Mouse (Mus musculus) hindbrain, embryonic 11.5 days (tissue): ENCODE measurements around the gene Zfp691. TPM values are rescaled to one million over a fixed set of nuclear protein-coding genes. Genes with fewer than 3 reads are reported as not detected.
A peak's percentile ranks its signal among the peaks of the same experiment; 100 is the strongest.

Experiments
- ATAC-seq: fragments of 200-750 bp; cut with Nextera tagmentation; 2 replicates; pipeline ENCODE4 v1.8.0; 2017; ENCODE audit warnings: mild to moderate bottlenecking, moderate TSS enrichment, moderate library complexity; ENCODE audit not compliant: low FRiP score
- DNase-seq: peaks from one replicate; pipeline ENCODE4 v3.0.0-alpha.2; 2015; ENCODE audit warnings: low spot score
- H3K27ac ChIP-seq: fragments of 300-500 bp; sonication (generic); 2 replicates; pipeline ENCODE4 v1.5.1; 2014; ENCODE audit warnings: mild to moderate bottlenecking, low read depth, low read length
- H3K27me3 ChIP-seq: fragments of 300-500 bp; sonication (generic); 2 replicates; pipeline ENCODE4 v1.6.1; 2014; ENCODE audit warnings: mild to moderate bottlenecking, low read length, moderate library complexity, mixed read lengths; ENCODE audit not compliant: control insufficient read depth, insufficient read depth
- H3K36me3 ChIP-seq: fragments of 300-500 bp; sonication (generic); 2 replicates; pipeline ENCODE4 v1.6.1; 2014; ENCODE audit warnings: mild to moderate bottlenecking, low read length, moderate library complexity, mixed read lengths; ENCODE audit not compliant: control insufficient read depth, insufficient read depth
- H3K4me1 ChIP-seq: fragments of 300-500 bp; sonication (generic); replicated peaks from 2 replicates; pipeline ENCODE4 v1.6.1; 2014; ENCODE audit warnings: low read length, mixed read lengths; ENCODE audit not compliant: control insufficient read depth, insufficient read depth
- H3K4me2 ChIP-seq: fragments of 300-500 bp; sonication (generic); replicated peaks from 2 replicates; pipeline ENCODE4 v1.6.1; 2014; ENCODE audit warnings: mild to moderate bottlenecking, low read depth, low read length
- H3K4me3 ChIP-seq: fragments of 300-500 bp; sonication (generic); 2 replicates; pipeline ENCODE4 v1.5.1; 2014; ENCODE audit warnings: low read depth, low read length
- H3K9ac ChIP-seq: fragments of 300-500 bp; sonication (generic); 2 replicates; pipeline ENCODE4 v1.6.1; 2014; ENCODE audit warnings: low read depth, low read length
- H3K9me3 ChIP-seq: fragments of 300-500 bp; sonication (generic); 2 replicates; pipeline ENCODE4 v1.6.1; 2016; ENCODE audit warnings: low read length; ENCODE audit not compliant: control insufficient read depth
- WGBS: fragments of 180-500 bp; shearing (Covaris S2); extraction: QIAGEN DNeasy Blood & Tissue Kit; methylation state at CpG from one replicate; pipeline ENCODE4 v1.1.7; 2014; 5-methylcytosine and 5-hydroxymethylcytosine counted together
- polyA plus RNA-seq: library from polyadenylated mRNA; unstranded; fragments of >200 nt; fragmentation: Nextera tagmentation; extraction: Ambion mirVana; gene quantifications from 2 replicates; pipeline ENCODE4 v1.2.1, GENCODE M21; 2014

Gene Zfp691
- polyA plus RNA-seq, 1 experiment from 2014 or later = 8.3 TPM

DNA sequence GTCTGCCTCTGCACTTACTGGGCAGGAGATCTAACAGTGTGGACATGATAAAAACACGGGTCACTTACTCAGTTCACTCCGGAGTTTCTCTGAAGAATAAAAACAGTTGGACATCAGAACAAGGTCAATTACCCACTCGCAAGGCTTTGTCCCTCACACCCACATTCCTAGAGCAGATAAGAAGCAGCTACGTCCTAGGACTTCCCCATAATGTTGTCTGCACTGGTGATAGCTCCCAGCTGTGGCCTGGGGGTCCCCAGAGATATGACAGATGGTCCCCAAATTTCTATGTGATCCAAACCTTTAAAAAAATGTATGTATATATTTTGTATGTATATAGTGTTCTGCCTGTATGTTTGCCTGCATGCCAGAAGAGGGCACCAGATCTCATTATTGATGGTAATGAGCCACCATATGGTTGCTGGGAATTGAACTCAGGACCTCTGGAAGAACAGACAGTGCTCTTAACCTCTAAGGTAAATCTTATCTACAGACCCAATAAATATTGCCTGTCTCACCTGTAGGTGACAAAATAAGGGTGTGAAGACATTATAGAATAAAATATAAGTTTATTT is 6.2 kb upstream of the Zfp691 start:
- Histone ChIP-seq H3K4me2 (no peak overlapping the region), H3K4me1 (no peaks in the 10 kb centered on the region), H3K9me3 (no peaks in the 10 kb centered on the region), H3K4me3 (no peak overlapping the region), H3K27me3 (no peaks in the 10 kb centered on the region), H3K9ac (no peak overlapping the region), H3K27ac (no peak overlapping the region), H3K36me3 (0 out of 2 replicates have a peak, but pooled peaks cover 2% of the 10 kb centered on the region)
- 59% methylated on average over 4 of the region's 4 CpGs for WGBS
- DNase-seq (no peak), ATAC-seq (no peak)

DNA sequence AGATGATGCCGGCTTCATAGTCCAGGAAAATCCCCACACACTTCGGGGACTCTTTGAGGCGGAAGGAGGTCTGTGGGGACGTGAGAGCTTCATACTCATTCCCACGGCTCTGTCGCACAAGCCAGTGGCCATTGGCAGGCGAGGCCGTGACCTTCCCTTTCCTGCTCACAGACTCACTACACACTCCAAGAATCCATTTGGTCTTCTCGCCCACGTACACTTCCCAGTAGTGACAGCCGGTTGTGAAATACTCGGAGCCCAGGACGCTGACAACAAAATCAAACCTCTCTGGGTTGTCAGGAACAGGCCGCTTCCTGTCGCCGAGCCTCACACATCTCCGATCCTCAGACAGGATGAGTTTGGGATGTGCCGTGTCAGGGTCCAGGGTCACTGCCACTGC is 4.3 kb upstream of the Zfp691 start:
- H3K4me2 ChIP-seq = no peak overlapping the region
- H3K27ac ChIP-seq = no peak overlapping the region
- no peak overlapping the region for H3K9ac ChIP-seq
- ATAC-seq = no peak
- WGBS = 74% methylated on average over 18 of the region's 18 CpGs
- no peak for DNase-seq
- H3K36me3 ChIP-seq = 0 out of 2 replicates have a peak, but pooled peaks cover 2% of the 10 kb centered on the region
- no peaks in the 10 kb centered on the region for H3K4me1 ChIP-seq
- no peaks in the 10 kb centered on the region for H3K9me3 ChIP-seq
- H3K27me3 ChIP-seq = no peaks in the 10 kb centered on the region
- H3K4me3 ChIP-seq = no peak overlapping the region

DNA sequence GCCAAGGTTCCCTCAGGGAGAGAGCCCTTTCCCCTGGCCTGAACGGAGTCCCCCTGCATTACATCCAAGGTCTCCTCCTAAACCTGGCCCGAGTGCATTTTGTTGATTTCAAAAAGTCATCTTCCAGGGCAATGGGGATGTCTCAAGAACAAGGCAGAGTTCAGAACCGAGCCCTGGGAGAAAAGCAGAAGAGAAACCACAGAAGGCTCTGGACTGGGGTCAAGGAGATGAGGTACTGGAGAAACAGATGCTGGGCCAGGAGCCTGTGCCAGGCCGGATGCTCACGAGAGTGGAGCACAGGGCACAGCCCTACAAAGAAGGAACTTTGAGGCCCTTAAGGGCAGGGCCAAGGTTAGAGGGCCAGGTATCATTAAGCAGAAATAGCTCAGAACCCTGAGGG is 3.7 kb upstream of the Zfp691 start:
- Histone ChIP-seq H3K27ac (no peak overlapping the region), H3K4me1 (no peaks in the 10 kb centered on the region; the same call in 1 of the 2 replicates), H3K4me3 (no peak overlapping the region), H3K4me2 (no peak overlapping the region), H3K36me3 (0 out of 2 replicates have a peak, but pooled peaks cover 1% of the 10 kb centered on the region), H3K9me3 (no peaks in the 10 kb centered on the region), H3K9ac (no peak overlapping the region), H3K27me3 (no peaks in the 10 kb centered on the region)
- no peak for DNase-seq
- 75% methylated on average over 5 of the region's 5 CpGs for WGBS
- no peak for ATAC-seq

DNA sequence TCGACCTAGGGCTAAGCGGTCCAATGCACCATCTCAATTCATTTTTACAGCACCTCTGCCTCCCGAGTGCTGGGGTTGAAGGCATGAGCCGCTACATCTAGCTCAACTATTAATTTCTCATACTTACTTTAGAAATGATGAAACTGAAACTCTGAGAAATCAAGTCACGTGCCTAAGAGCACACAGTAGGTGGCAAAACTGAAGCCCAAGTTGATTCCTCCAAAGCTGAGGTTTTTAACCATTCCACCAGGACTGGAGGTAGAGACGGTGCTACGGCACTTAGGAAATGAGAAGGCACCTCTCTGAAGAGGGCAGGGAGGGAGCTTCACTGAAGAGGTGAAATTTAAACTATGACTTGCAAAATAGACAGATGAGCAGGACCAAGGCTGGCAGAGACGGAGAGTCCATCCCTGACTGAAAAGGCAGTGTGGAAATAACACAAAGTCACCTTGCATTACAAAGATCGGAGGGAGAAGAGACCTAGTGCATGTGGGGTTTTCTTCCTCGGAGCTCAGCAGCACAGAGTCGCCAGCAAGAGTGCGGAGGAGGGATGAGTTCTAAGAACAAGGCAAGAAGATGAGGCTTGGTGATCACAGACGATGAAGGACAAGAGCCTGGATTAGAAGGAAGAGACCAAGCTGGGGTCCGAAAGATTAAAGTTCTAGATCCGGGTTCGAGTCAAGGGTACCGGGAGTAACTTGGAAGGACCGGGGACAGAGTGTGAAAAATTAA is 910 bp downstream of the Zfp691 start:
- H3K27ac ChIP-seq = no peak overlapping the region
- H3K36me3 ChIP-seq = peaks cover 6% of the 10 kb centered on the region; the same call in 1 of the 2 replicates
- peak overlapping the region; percentile 63 for H3K4me3 ChIP-seq
- DNase-seq = no peak
- no peaks in the 10 kb centered on the region for H3K9me3 ChIP-seq
- peak overlapping the region; percentile 83 for H3K9ac ChIP-seq
- no peaks in the 10 kb centered on the region for H3K27me3 ChIP-seq
- no peak for ATAC-seq
- WGBS = 45% methylated on average over 18 of the region's 18 CpGs
- no peaks in the 10 kb centered on the region; the same call in 1 of the 2 replicates for H3K4me1 ChIP-seq
- H3K4me2 ChIP-seq = peak overlapping the region; percentile 60

DNA sequence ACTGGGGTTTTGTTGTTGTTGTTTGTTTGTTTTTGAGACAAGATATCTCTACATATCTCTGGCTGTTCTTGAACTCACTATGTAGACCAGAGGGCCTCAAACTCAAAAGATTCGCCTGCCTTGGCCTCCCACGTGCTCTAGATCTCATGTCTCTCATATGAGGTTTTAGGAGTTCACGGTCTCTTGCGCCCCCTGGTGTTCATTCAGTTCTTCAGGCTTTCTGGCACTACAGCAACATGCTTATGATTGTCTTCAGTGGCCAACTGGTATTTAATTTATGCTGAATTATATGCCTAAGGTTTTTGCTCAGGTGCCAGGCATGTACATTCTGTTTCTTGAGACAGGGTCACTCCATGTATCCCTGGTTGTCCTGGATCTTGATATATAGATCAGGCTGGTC is 6.3 kb downstream of the Zfp691 start:
- 7% methylated on average over 4 of the region's 4 CpGs for WGBS
- H3K27me3 ChIP-seq = no peaks in the 10 kb centered on the region
- no peak overlapping the region for H3K4me2 ChIP-seq
- DNase-seq (peak; percentile 90), ATAC-seq (peak; percentile 54; the same call in 1 of the 2 replicates)
- peaks cover 6% of the 10 kb centered on the region; the same call in 1 of the 2 replicates for H3K36me3 ChIP-seq
- no peaks in the 10 kb centered on the region for H3K9me3 ChIP-seq
- no peak overlapping the region for H3K9ac ChIP-seq
- no peaks in the 10 kb centered on the region for H3K4me1 ChIP-seq
- H3K4me3 ChIP-seq = no peak overlapping the region
- no peak overlapping the region for H3K27ac ChIP-seq

DNA sequence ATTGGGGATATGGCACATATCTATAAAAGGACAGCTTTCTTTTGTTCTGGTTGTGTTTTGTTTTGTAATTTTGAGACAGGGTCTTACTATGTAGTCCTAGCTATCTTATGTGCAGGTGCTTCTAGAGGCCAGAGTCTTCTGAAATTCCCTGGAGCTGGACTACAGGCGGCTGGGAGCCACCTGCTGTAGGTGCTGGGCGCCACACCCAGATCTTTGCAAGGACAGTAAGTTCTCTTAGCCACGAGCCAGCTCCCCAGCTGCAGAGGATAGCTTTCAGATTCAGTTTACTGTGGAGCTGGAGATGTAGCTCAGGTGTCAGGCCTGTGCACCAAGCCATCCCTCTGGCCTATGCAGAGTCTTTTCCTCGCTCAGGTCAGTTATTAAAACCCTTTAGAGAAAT is 6.9 kb downstream of the Zfp691 start:
- no peak for DNase-seq
- Histone ChIP-seq H3K27me3 (no peaks in the 10 kb centered on the region), H3K9me3 (no peaks in the 10 kb centered on the region), H3K4me2 (no peak overlapping the region), H3K36me3 (peaks cover 6% of the 10 kb centered on the region; the same call in 1 of the 2 replicates), H3K27ac (no peak overlapping the region), H3K9ac (no peak overlapping the region), H3K4me1 (no peaks in the 10 kb centered on the region), H3K4me3 (no peak overlapping the region)
- ATAC-seq = no peak
- WGBS = 91% methylated on average over 4 of the region's 4 CpGs

DNA sequence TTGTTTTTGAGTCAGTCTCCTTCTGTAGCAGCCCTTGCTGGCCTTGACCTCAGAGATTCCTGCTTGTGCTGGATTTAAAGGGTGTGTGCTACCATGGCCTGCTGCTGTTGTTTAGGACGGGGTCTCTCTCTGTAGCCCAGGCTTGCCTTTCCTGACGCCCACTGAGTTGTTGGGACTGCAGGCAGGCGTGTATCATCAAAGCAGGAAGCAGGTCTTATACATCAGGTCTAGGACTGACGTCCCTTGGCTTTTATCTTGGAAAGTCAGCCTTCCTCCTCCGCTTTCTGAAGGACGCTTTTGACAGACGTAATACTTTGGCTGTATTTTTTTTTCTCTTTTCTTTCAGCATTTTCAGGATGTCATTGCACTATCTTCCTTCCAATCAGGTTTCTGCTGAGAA is 8.1 kb downstream of the Zfp691 start:
- WGBS = 81% methylated on average over 7 of the region's 7 CpGs
- Histone ChIP-seq H3K9ac (no peak overlapping the region), H3K4me1 (no peaks in the 10 kb centered on the region), H3K36me3 (peaks cover 5% of the 10 kb centered on the region; the same call in 1 of the 2 replicates), H3K27me3 (no peaks in the 10 kb centered on the region), H3K4me2 (no peak overlapping the region), H3K9me3 (no peaks in the 10 kb centered on the region), H3K4me3 (no peak overlapping the region), H3K27ac (no peak overlapping the region)
- DNase-seq (no peak), ATAC-seq (no peak)

DNA sequence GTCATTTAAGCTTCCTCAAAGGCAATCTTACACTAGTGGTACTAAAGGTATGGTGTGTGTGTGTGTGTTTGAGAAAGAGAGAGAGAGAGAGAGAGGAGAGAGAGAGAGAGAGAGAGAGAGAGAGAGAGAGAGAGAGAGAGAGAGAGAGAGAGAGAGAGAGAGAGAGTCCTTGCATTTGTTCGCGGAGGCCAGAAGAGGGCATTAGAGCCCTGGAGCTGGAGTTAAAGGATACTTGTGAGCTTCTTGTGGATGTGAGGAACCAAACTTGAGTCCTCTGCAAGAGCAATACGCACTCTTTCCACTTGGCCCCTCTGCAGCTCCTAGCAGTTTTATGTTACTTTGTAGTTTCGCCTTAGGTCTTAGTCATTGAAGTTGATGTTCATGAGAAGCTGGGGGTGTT is 11.0 kb downstream of the Zfp691 start:
- Histone ChIP-seq H3K36me3 (no peaks in the 10 kb centered on the region), H3K27ac (no peak overlapping the region), H3K9me3 (no peaks in the 10 kb centered on the region), H3K4me3 (no peak overlapping the region), H3K9ac (no peak overlapping the region), H3K27me3 (no peaks in the 10 kb centered on the region), H3K4me1 (no peaks in the 10 kb centered on the region), H3K4me2 (no peak overlapping the region)
- 69% methylated on average over 4 of the region's 4 CpGs for WGBS
- DNase-seq (no peak), ATAC-seq (no peak)

DNA sequence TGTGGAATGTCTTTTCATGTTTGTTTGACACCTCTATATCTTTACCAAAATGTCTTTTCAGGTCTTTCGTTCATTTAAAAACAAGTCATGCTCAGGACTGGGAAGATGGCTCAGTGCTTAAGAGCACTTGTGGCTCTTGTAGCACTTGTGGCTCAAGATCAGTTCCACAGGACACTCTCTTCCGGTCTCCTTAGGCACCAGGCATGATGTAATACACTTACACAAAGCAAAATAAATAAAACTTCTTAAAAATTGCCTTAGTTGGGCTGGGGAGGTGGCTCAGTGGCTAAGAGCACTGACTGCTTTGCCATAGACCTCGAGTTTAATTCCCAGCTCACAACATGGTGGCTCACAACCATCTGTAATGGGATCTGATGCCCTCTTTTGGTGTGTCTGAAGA is 12.6 kb downstream of the Zfp691 start:
- H3K9ac ChIP-seq = no peak overlapping the region
- no peaks in the 10 kb centered on the region for H3K27me3 ChIP-seq
- no peaks in the 10 kb centered on the region for H3K36me3 ChIP-seq
- ATAC-seq = no peak
- no peak for DNase-seq
- H3K4me3 ChIP-seq = no peak overlapping the region
- 74% methylated on average over 3 of the region's 3 CpGs for WGBS
- H3K27ac ChIP-seq = no peak overlapping the region
- H3K4me2 ChIP-seq = no peak overlapping the region
- H3K9me3 ChIP-seq = no peaks in the 10 kb centered on the region
- no peaks in the 10 kb centered on the region for H3K4me1 ChIP-seq
